Mouse (Mus musculus): Measurements from ENCODE around the gene Cyp2d22. TPM values are rescaled to one million over a fixed set of nuclear protein-coding genes. Genes with fewer than 3 reads are reported as not detected.
A peak's percentile ranks its signal among the peaks of the same experiment; 100 is the strongest.

The Cyp2d22 gene
- polyA plus RNA-seq, 1 experiment from 2014 or later: 5.9 TPM

GRCm38 (mm10) chr15:82341036-82341501 lies 39.0 kb downstream of the Cyp2d22 start:
- H3K27ac ChIP-seq (ENCODE audit: low read length): peak overlapping the region; percentile 92
- 1% methylated on average over 40 of the region's 40 CpGs for WGBS
- H3K9me3 ChIP-seq (ENCODE audit: control insufficient read depth, low read depth, low read length): no peaks in the 10 kb centered on the region
- H3K4me2 ChIP-seq (replicated peaks; ENCODE audit: low read depth, low read length): peak overlapping the region; percentile 79
- H3K4me3 ChIP-seq (ENCODE audit: low read depth, low read length): peak overlapping the region; percentile 51
- H3K9ac ChIP-seq (replicated peaks; ENCODE audit: low read depth, low read length): peak overlapping the region; percentile 79
- H3K27me3 ChIP-seq (ENCODE audit: control insufficient read depth, insufficient read depth, low read length): no peaks in the 10 kb centered on the region
- H3K36me3 ChIP-seq (ENCODE audit: control insufficient read depth, insufficient read depth, low read length): no peaks in the 10 kb centered on the region
- H3K4me1 ChIP-seq (ENCODE audit: control insufficient read depth, insufficient read depth, low read length): peaks cover 30% of the 10 kb centered on the region
- peak; percentile 3; the same call in 1 of the 2 replicates for ATAC-seq (ENCODE audit: insufficient number of reproducible peaks, insufficient read depth, low FRiP score, low read depth)

- H3K9me3 ChIP-seq (ENCODE audit: control insufficient read depth, low read depth, low read length): no peaks in the 10 kb centered on the region
- H3K27me3 ChIP-seq (ENCODE audit: control insufficient read depth, insufficient read depth, low read length): no peaks in the 10 kb centered on the region
- H3K4me2 ChIP-seq (replicated peaks; ENCODE audit: low read depth, low read length): peak overlapping the region; percentile 79
- H3K27ac ChIP-seq (ENCODE audit: low read length): peak overlapping the region; percentile 92
- peaks cover 30% of the 10 kb centered on the region for H3K4me1 ChIP-seq (ENCODE audit: control insufficient read depth, insufficient read depth, low read length)
- H3K9ac ChIP-seq (replicated peaks; ENCODE audit: low read depth, low read length): peak overlapping the region; percentile 79
- ATAC-seq (ENCODE audit: insufficient number of reproducible peaks, insufficient read depth, low FRiP score, low read depth): no peak
- H3K4me3 ChIP-seq (ENCODE audit: low read depth, low read length): peak overlapping the region; percentile 51
- 23% methylated on average over 21 of the region's 21 CpGs for WGBS
- H3K36me3 ChIP-seq (ENCODE audit: control insufficient read depth, insufficient read depth, low read length): peaks cover 1% of the 10 kb centered on the region; the same call in 1 of the 2 replicates
Observed at GRCm38 (mm10) chr15:82340414-82341035, 39.5 kb downstream of the Cyp2d22 start.

GRCm38 (mm10) chr15:82339634-82340254 lies 40.3 kb downstream of the Cyp2d22 start:
- no peak overlapping the region for H3K9ac ChIP-seq (replicated peaks; ENCODE audit: low read depth, low read length)
- 0 out of 2 replicates have a peak overlapping the region, but pooled peaks have one; percentile 21 for H3K27ac ChIP-seq (ENCODE audit: low read length)
- H3K4me1 ChIP-seq (ENCODE audit: control insufficient read depth, insufficient read depth, low read length): peaks cover 30% of the 10 kb centered on the region
- no peak for ATAC-seq (ENCODE audit: insufficient number of reproducible peaks, insufficient read depth, low FRiP score, low read depth)
- WGBS: 54% methylated on average over 8 of the region's 8 CpGs
- no peak overlapping the region for H3K4me2 ChIP-seq (replicated peaks; ENCODE audit: low read depth, low read length)
- peaks cover 9% of the 10 kb centered on the region; the same call in 1 of the 2 replicates for H3K36me3 ChIP-seq (ENCODE audit: control insufficient read depth, insufficient read depth, low read length)
- no peaks in the 10 kb centered on the region for H3K9me3 ChIP-seq (ENCODE audit: control insufficient read depth, low read depth, low read length)
- H3K4me3 ChIP-seq (ENCODE audit: low read depth, low read length): no peak overlapping the region
- no peaks in the 10 kb centered on the region for H3K27me3 ChIP-seq (ENCODE audit: control insufficient read depth, insufficient read depth, low read length)

- Histone ChIP-seq H3K4me2 (replicated peaks; ENCODE audit: low read depth, low read length) (peak overlapping the region; percentile 83), H3K27me3 (ENCODE audit: control insufficient read depth, insufficient read depth, low read length) (no peaks in the 10 kb centered on the region), H3K4me3 (ENCODE audit: low read depth, low read length) (peak overlapping the region; percentile 49), H3K27ac (ENCODE audit: low read length) (no peak overlapping the region), H3K36me3 (ENCODE audit: control insufficient read depth, insufficient read depth, low read length) (peaks cover 14% of the 10 kb centered on the region), H3K4me1 (ENCODE audit: control insufficient read depth, insufficient read depth, low read length) (peaks cover 30% of the 10 kb centered on the region), H3K9me3 (ENCODE audit: control insufficient read depth, low read depth, low read length) (no peaks in the 10 kb centered on the region), H3K9ac (replicated peaks; ENCODE audit: low read depth, low read length) (0 out of 2 replicates have a peak overlapping the region, but pooled peaks have one; percentile 49)
- WGBS: 56% methylated on average over 10 of the region's 10 CpGs
- no peak for ATAC-seq (ENCODE audit: insufficient number of reproducible peaks, insufficient read depth, low FRiP score, low read depth)
Observed at GRCm38 (mm10) chr15:82339150-82339549, 40.9 kb downstream of the Cyp2d22 start.

GRCm38 (mm10) chr15:82338593-82339112 lies 41.4 kb downstream of the Cyp2d22 start, which contains the start of the genes Naga, Pheta2 and Smdt1:
Gene Naga, minus strand, starts transcription at chr15:82338925.
Gene Pheta2, plus strand, starts transcription at chr15:82338942.
Gene Smdt1, plus strand, starts transcription at chr15:82338959.
- H3K36me3 ChIP-seq (ENCODE audit: control insufficient read depth, insufficient read depth, low read length): peaks cover 16% of the 10 kb centered on the region
- peak within 1 kb of the TSS; percentile 83 for H3K4me2 ChIP-seq (replicated peaks; ENCODE audit: low read depth, low read length)
- H3K27ac ChIP-seq (ENCODE audit: low read length): peak within 1 kb of the TSS; percentile 21; the same call in 1 of the 2 replicates
- under 1% methylated on average over 41 of the region's 41 CpGs for WGBS
- no peaks in the 10 kb centered on the region for H3K9me3 ChIP-seq (ENCODE audit: control insufficient read depth, low read depth, low read length)
- ATAC-seq (ENCODE audit: insufficient number of reproducible peaks, insufficient read depth, low FRiP score, low read depth): peak; percentile 87
- H3K9ac ChIP-seq (replicated peaks; ENCODE audit: low read depth, low read length): peak within 1 kb of the TSS; percentile 49
- H3K4me3 ChIP-seq (ENCODE audit: low read depth, low read length): peak within 1 kb of the TSS; percentile 49
- peaks cover 30% of the 10 kb centered on the region for H3K4me1 ChIP-seq (ENCODE audit: control insufficient read depth, insufficient read depth, low read length)
- no peaks in the 10 kb centered on the region for H3K27me3 ChIP-seq (ENCODE audit: control insufficient read depth, insufficient read depth, low read length)

GRCm38 (mm10) chr15:82337875-82338274 lies 42.2 kb downstream of the Cyp2d22 start:
- ATAC-seq (ENCODE audit: insufficient number of reproducible peaks, insufficient read depth, low FRiP score, low read depth): no peak
- peaks cover 30% of the 10 kb centered on the region for H3K4me1 ChIP-seq (ENCODE audit: control insufficient read depth, insufficient read depth, low read length)
- no peaks in the 10 kb centered on the region for H3K27me3 ChIP-seq (ENCODE audit: control insufficient read depth, insufficient read depth, low read length)
- peak overlapping the region; percentile 49 for H3K9ac ChIP-seq (replicated peaks; ENCODE audit: low read depth, low read length)
- no peaks in the 10 kb centered on the region for H3K9me3 ChIP-seq (ENCODE audit: control insufficient read depth, low read depth, low read length)
- H3K27ac ChIP-seq (ENCODE audit: low read length): no peak overlapping the region; the same call in 1 of the 2 replicates
- peak overlapping the region; percentile 83 for H3K4me2 ChIP-seq (replicated peaks; ENCODE audit: low read depth, low read length)
- H3K4me3 ChIP-seq (ENCODE audit: low read depth, low read length): peak overlapping the region; percentile 49
- peaks cover 16% of the 10 kb centered on the region for H3K36me3 ChIP-seq (ENCODE audit: control insufficient read depth, insufficient read depth, low read length)
- WGBS: 19% methylated on average over 4 of the region's 4 CpGs

GRCm38 (mm10) chr15:82336629-82337028 lies 43.4 kb downstream of the Cyp2d22 start:
- Histone ChIP-seq H3K9me3 (ENCODE audit: control insufficient read depth, low read depth, low read length) (no peaks in the 10 kb centered on the region), H3K27ac (ENCODE audit: low read length) (no peak overlapping the region), H3K36me3 (ENCODE audit: control insufficient read depth, insufficient read depth, low read length) (peaks cover 20% of the 10 kb centered on the region), H3K27me3 (ENCODE audit: control insufficient read depth, insufficient read depth, low read length) (no peaks in the 10 kb centered on the region), H3K4me1 (ENCODE audit: control insufficient read depth, insufficient read depth, low read length) (peaks cover 24% of the 10 kb centered on the region), H3K4me2 (replicated peaks; ENCODE audit: low read depth, low read length) (no peak overlapping the region), H3K4me3 (ENCODE audit: low read depth, low read length) (no peak overlapping the region), H3K9ac (replicated peaks; ENCODE audit: low read depth, low read length) (no peak overlapping the region)
- 87% methylated on average over 12 of the region's 12 CpGs for WGBS
- ATAC-seq (ENCODE audit: insufficient number of reproducible peaks, insufficient read depth, low FRiP score, low read depth): no peak

GRCm38 (mm10) chr15:82335194-82335593 lies 44.9 kb downstream of the Cyp2d22 start:
- Histone ChIP-seq H3K27me3 (ENCODE audit: control insufficient read depth, insufficient read depth, low read length) (no peaks in the 10 kb centered on the region), H3K4me1 (ENCODE audit: control insufficient read depth, insufficient read depth, low read length) (peaks cover 12% of the 10 kb centered on the region), H3K9ac (replicated peaks; ENCODE audit: low read depth, low read length) (no peak overlapping the region), H3K9me3 (ENCODE audit: control insufficient read depth, low read depth, low read length) (no peaks in the 10 kb centered on the region), H3K27ac (ENCODE audit: low read length) (no peak overlapping the region), H3K36me3 (ENCODE audit: control insufficient read depth, insufficient read depth, low read length) (peaks cover 28% of the 10 kb centered on the region), H3K4me3 (ENCODE audit: low read depth, low read length) (no peak overlapping the region), H3K4me2 (replicated peaks; ENCODE audit: low read depth, low read length) (no peak overlapping the region)
- no peak for ATAC-seq (ENCODE audit: insufficient number of reproducible peaks, insufficient read depth, low FRiP score, low read depth)
- WGBS: 96% methylated on average over 4 of the region's 4 CpGs

Data from stomach, embryonic 14.5 days (tissue).